Mouse (Mus musculus) ES-CJ7 (cell line): ENCODE measurements around the gene Oasl1.
"Not testable (repeated sequence)": the region's sequence is repeated elsewhere in the genome, so short reads cannot be mapped to it uniquely, and the experiment has no call there.

Source experiments
- DNase-seq: peaks from one replicate; pipeline ENCODE4 v3.0.0; 2011; ENCODE audit warnings: low read depth, low spot score

The Oasl1 gene

DNA sequence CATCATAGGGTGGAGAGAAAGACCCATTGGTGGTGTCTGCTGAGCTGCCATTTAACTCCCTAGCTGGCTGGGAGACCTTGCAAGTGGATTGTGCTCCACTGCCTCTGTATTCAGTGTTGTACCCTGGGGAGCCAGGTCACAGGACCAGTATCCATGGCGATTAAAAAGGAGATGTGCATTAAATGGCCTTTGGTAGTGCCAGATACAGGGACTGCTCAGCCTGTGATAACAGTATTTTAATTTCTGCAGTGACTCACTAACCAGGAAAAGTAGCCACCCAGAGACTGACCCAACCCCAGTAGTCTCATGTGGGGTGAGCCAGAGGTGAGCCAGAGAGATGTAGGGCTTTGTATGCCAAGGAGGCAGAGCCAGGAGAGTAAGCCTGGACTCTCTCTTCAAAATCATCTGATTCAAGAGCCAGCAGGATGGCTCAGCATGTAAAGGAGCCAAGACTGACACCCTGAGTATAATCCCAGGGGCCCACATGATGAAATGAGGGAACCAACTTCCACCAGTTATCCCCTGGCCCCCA lies 3.2 kb downstream of the Oasl1 start:
- no peak for DNase-seq

DNA sequence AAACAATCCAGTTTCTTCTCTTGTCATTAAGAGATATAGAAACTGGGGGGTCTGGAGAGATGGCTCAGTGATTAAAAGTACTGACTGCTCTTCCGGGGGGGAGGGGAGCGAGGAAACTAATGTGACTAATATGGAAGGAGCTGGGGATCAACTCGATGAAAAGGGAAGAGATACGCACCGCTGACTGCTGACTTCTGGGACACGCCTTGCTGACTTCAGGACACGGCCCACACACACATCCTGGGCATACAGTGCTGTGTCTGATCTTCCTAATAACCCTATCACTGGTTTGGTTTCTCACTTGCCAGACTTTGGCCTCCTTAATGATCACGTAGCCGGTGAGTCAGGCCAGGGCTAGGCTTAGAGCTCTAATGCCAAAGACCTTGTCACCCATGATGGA lies 3.7 kb downstream of the Oasl1 start:
- DNase-seq: no peak

DNA sequence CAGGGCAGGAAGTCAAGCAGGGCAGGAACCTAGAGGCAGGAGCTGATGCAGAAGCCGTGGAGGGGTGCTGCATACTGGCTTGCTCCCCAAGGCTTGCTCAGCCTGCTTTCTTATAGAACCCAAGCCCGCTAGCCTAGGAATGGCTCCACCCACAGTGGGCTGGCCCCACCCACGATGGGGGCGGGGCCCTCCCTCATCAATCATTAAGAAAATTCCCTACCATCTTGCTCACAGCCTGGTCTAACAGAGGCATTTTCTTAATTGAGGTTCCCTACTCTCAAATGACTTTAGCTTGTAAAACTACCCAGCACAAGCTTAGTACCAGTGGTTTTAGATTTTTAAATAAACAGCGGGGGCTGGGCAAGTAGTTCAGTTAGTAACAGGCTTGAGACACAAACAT lies 8.6 kb downstream of the Oasl1 start:
- DNase-seq: peak; percentile 50

- no peak for DNase-seq
These were observed 10.2 kb downstream of the Oasl1 start for GRCm38 (mm10) chr5:114933206-114933605.

- peak; percentile 61 for DNase-seq
These were observed 12.8 kb downstream of the Oasl1 start for GRCm38 (mm10) chr5:114935838-114936237.

DNA sequence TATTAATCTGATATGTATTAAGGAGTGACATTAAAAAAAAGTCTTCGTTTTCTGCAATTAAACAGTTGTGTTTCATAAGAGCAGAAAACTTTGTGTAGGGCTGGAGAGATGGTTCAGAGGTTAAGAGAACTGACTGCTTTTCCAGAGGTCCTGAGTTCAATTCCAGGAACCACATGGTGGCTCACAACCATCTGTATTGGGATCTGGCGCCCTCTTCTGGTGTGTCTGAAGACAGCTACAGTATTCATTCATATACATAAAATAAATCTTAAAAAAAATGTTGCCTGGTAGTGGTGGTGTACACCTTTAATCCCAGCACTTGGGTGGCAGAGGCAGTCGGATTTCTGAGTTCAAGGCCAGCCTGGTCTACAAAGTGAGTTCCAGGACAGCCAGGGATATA lies 18.1 kb downstream of the Oasl1 start:
- not testable (repeated sequence) for DNase-seq

DNA sequence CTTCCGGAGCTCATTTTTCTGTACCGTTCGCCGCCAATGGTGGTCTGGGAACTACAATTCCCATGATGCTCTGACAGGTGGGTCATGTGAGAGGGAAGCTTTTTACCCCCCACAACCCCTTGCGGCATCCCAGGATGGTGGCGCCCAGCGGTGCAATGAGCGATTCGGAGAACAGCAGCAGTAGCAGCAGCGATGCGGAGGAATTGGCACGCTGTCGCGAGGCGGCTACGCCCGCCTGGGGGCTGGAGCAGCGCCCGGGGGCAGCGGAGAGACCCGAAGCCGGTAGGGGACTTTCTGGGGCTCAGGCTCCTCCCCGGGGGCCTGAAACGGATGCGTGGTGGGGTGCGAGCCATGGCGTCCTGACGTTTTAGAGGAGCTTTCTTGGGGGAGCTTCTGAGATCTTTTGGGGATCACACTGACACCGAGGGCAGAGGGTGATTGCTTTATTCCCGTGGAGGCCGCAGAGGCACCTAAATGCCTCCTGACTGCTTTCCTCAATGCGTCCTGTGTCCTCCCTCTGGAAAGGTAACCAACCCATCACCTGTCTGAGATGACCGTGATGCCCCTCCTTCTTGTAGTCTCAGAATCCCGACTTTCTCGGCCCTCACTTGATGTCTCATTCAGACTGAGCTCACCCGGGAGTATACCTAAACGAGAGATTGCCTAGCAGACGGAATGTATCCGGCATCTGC lies 19.2 kb downstream of the Oasl1 start, which contains the start of gene 2210016L21Rik:
Gene 2210016L21Rik (plus strand): TSS at position 85 of the 692 bp plus-strand sequence.
- peak; percentile 93 for DNase-seq

GRCm38 (mm10) chr5:114942766-114943130 lies 19.7 kb downstream of the Oasl1 start:
- no peak for DNase-seq

DNA sequence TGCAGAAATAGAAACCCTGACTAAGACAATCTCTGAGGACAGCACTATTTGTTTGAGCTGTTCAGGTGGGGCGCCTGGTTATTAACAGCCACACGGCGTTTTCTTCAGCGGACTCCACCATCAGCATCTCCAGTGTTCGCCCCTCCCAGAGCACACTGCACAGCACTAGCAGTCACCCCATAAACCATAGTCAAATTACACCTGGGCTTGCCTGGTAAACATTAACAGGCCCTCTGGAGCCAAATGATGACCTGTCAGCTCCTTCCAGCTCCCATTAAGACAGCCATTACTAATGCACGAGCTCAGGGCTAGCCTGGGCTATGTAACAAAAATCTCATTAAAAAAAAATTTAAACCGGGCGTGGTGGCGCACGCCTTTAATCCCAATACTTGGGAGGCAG lies 22.0 kb downstream of the Oasl1 start:
- DNase-seq: no peak

GRCm38 (mm10) chr5:114948891-114949290 lies 25.9 kb downstream of the Oasl1 start:
- DNase-seq: no peak

GRCm38 (mm10) chr5:114949316-114949715 lies 26.3 kb downstream of the Oasl1 start:
- DNase-seq: no peak

- DNase-seq: no peak
These were observed 26.8 kb downstream of the Oasl1 start for GRCm38 (mm10) chr5:114949812-114950211.

DNA sequence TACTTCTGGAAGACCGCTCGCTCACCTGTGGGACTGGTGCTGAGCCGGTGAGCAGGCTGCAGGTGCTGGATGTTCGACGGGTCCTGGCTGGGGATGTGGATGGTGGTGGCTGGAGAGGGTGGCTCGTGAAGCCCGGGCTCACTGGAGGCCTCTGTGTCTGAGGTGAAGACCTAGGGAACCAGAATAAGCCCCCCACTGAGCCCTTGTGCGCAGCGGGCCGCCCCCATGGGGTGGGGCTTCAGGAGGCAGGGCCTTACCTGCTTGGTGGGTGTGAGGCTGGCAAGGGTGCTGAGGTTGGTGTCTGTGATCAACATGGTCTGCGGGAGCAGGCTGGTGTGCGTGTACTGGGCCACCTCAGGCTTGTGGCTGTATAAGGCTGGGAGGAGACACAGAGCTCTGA lies 27.6 kb downstream of the Oasl1 start:
- no peak for DNase-seq

- DNase-seq: no peak
These were observed 28.3 kb downstream of the Oasl1 start for GRCm38 (mm10) chr5:114951279-114951880.

GRCm38 (mm10) chr5:114953326-114953725 lies 30.3 kb downstream of the Oasl1 start:
- DNase-seq: no peak

- DNase-seq: no peak
These were observed 35.0 kb downstream of the Oasl1 start for GRCm38 (mm10) chr5:114958069-114958468.

GRCm38 (mm10) chr5:114961590-114962360 lies 38.7 kb downstream of the Oasl1 start:
- no peak for DNase-seq

- DNase-seq: no peak
These were observed 41.4 kb downstream of the Oasl1 start for GRCm38 (mm10) chr5:114964315-114964966.

DNA sequence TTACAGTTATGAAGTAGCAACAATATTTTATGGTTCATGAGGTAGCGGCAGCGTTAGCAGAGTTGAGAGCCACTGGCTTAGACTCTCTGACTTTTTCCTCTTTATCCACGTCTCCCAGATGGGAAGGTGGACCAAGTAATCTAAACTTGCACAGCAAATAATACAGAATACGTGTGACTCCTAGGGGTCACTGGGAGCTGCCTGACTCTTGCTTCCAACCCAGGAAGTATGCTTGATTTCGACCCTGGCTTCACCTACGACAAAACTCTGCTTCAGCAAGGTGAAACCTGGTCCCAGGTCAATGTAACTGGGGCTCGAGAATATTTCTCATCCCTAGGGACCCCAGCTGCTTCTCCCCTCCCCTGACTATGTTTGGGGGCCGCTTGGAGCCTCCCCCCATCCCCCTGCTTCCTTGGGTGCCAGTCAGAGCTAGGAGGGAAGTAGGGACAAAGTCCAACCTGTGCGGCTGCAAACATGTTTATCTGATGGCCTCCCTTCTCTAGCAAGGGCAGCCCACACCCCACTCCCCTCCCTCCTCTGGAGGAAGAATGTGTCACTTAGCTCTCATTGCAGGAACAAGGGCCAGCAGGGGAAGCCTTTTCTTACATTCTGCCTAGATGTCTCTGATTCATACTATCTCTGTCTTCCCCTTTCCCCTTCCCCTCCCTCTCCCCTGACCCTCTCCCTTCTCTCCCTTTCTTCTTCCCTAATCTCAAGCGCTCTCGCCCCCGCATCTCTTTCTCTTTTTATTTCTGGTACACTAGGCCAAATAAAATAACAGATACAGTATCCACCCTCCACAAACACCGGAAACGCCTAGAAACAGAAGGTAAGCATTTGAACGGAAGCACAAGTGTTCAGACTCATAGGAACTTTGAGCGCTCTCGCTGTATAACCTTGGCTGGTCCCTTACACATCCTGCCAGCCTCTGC lies 42.2 kb downstream of the Oasl1 start:
- no peak for DNase-seq

DNA sequence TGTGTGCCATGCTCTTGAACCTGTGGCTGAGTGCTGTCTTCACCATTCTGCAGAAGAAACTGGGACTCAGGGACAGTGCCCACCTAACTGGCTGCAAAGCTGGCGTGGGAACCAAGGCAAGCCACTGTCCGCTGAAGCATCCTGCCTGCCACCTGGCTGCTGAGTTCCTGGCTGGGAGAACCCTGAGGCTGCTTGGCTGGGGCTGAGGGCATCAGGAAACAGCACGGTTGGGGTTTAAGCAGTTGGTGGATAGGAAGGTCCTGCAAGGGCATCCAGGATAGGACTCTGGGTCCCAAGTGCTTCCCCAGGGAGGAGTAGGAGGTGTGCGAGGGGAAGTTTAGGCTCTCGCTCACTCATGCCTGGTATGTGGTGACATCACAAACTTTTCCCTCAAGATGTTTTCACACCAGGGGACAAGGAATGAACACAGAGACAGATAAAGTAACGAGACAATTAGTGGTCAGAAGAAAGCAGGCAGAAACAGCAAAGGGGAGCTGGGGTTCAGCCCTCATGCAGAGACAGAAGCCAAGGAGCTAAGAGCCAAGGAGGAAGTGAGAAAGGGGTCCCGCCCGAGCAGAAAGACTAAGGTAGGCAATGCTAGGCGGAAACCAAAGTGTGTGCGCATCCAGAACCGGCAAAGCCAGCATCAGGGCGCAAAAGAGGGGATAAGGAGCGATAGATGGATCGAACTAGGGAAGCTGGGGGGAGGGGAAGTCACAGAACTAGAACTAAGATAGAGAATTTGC lies 44.7 kb downstream of the Oasl1 start:
- no peak for DNase-seq
